Mouse (Mus musculus): ENCODE measurements around the gene Ptpn9. TPM values are rescaled to one million over a fixed set of nuclear protein-coding genes. Genes with fewer than 3 reads are reported as not detected.
"Not testable (repeated sequence)": the region's sequence is repeated elsewhere in the genome, so short reads cannot be mapped to it uniquely, and the experiment has no call there.

The Ptpn9 gene
- 12.6 and 24.5 TPM in 2 replicates for polyA plus RNA-seq (2012; rRNA removed)

GRCm38 (mm10) chr9:56994286-56995197 lies at the start of gene Ptpn9:
TSS of gene Ptpn9 (plus strand) at chr9:56994923.
- Histone ChIP-seq H3K4me1 (ENCODE audit: control insufficient read depth, insufficient read depth, insufficient read length, low read length) (no peaks in the 10 kb centered on the region; the same call in 1 of the 2 replicates), H3K27ac (ENCODE audit: insufficient read depth, low read depth, low read length) (peak within 1 kb of the TSS; percentile 82), H3K27me3 (ENCODE audit: control insufficient read depth, insufficient read depth, low read length) (no peaks in the 10 kb centered on the region), H3K4me3 (ENCODE audit: low read depth, low read length) (peak within 1 kb of the TSS; percentile 95), H3K36me3 (ENCODE audit: control insufficient read depth, insufficient read depth, low read length) (no peaks in the 10 kb centered on the region)
- WGBS = 3% methylated on average over 62 of the region's 62 CpGs
- TF ChIP-seq POLR2A (IDR thresholded peaks at IDR 0.05; ENCODE audit: low read depth, low read length) (no peak), CTCF (IDR thresholded peaks at IDR 0.05; ENCODE audit: extremely low read depth, insufficient read length, insufficient replicate concordance, low read depth, low read length) (peak; percentile 54; the same call in 1 of the 2 replicates)

DNA sequence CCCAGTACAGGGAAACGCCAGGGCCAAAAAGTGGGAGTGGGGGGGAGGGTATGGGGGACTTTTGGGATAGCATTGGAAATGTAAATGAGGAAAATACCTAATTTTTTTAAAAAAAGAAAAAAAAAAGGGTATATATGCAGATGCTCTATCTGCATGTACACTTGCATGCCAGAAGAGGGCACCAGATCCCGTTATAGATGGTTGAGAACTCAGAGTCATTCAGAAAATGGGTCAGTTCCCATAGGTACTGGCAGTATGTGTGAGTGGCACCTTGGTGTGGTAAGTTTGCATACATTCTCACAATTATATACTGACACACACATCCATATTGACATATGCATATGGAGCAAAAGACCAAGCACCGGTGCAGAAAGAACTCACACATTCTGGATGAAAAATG lies 47.2 kb upstream of the Ptpn9 start:
- not testable (repeated sequence) for H3K27me3 ChIP-seq (ENCODE audit: control insufficient read depth, insufficient read depth, low read length); H3K27ac ChIP-seq (ENCODE audit: insufficient read depth, low read depth, low read length); H3K4me1 ChIP-seq (ENCODE audit: control insufficient read depth, insufficient read depth, insufficient read length, low read length); H3K4me3 ChIP-seq (ENCODE audit: low read depth, low read length); H3K36me3 ChIP-seq (ENCODE audit: control insufficient read depth, insufficient read depth, low read length)
- WGBS = 31% methylated on average over 3 of the region's 3 CpGs

GRCm38 (mm10) chr9:56948699-56949098 lies 46.0 kb upstream of the Ptpn9 start:
- H3K27ac ChIP-seq (ENCODE audit: insufficient read depth, low read depth, low read length); H3K36me3 ChIP-seq (ENCODE audit: control insufficient read depth, insufficient read depth, low read length); H3K27me3 ChIP-seq (ENCODE audit: control insufficient read depth, insufficient read depth, low read length); H3K4me3 ChIP-seq (ENCODE audit: low read depth, low read length); H3K4me1 ChIP-seq (ENCODE audit: control insufficient read depth, insufficient read depth, insufficient read length, low read length): not testable (repeated sequence)
- 30% methylated on average over 5 of the region's 5 CpGs for WGBS

- Histone ChIP-seq H3K4me3 (ENCODE audit: low read depth, low read length) (peak overlapping the region; percentile 34), H3K27me3 (ENCODE audit: control insufficient read depth, insufficient read depth, low read length) (no peaks in the 10 kb centered on the region), H3K36me3 (ENCODE audit: control insufficient read depth, insufficient read depth, low read length) (no peaks in the 10 kb centered on the region), H3K27ac (ENCODE audit: insufficient read depth, low read depth, low read length) (no peak overlapping the region), H3K4me1 (ENCODE audit: control insufficient read depth, insufficient read depth, insufficient read length, low read length) (peaks cover 3% of the 10 kb centered on the region)
- WGBS = 6% methylated on average over 13 of the region's 13 CpGs
- TF ChIP-seq CTCF (IDR thresholded peaks at IDR 0.05; ENCODE audit: extremely low read depth, insufficient read length, insufficient replicate concordance, low read depth, low read length) (no peak), POLR2A (IDR thresholded peaks at IDR 0.05; ENCODE audit: low read depth, low read length) (no peak)
These were observed 45.0 kb upstream of the Ptpn9 start for GRCm38 (mm10) chr9:56949767-56950166.

- TF ChIP-seq POLR2A (IDR thresholded peaks at IDR 0.05; ENCODE audit: low read depth, low read length) = peak; percentile 66; the same call in 1 of the 2 replicates
- TF ChIP-seq CTCF (IDR thresholded peaks at IDR 0.05; ENCODE audit: extremely low read depth, insufficient read length, insufficient replicate concordance, low read depth, low read length) = no peak
- under 1% methylated on average over 50 of the region's 50 CpGs for WGBS
- Histone ChIP-seq H3K4me1 (ENCODE audit: control insufficient read depth, insufficient read depth, insufficient read length, low read length) (peaks cover 3% of the 10 kb centered on the region), H3K27me3 (ENCODE audit: control insufficient read depth, insufficient read depth, low read length) (no peaks in the 10 kb centered on the region), H3K27ac (ENCODE audit: insufficient read depth, low read depth, low read length) (peak within 1 kb of the TSS; percentile 69), H3K4me3 (ENCODE audit: low read depth, low read length) (peak within 1 kb of the TSS; percentile 77), H3K36me3 (ENCODE audit: control insufficient read depth, insufficient read depth, low read length) (no peaks in the 10 kb centered on the region)
These were observed 44.0 kb upstream of the Ptpn9 start, which contains the start of gene Snupn for GRCm38 (mm10) chr9:56950414-56951400. TSS of gene Snupn (plus strand) at chr9:56950878.

DNA sequence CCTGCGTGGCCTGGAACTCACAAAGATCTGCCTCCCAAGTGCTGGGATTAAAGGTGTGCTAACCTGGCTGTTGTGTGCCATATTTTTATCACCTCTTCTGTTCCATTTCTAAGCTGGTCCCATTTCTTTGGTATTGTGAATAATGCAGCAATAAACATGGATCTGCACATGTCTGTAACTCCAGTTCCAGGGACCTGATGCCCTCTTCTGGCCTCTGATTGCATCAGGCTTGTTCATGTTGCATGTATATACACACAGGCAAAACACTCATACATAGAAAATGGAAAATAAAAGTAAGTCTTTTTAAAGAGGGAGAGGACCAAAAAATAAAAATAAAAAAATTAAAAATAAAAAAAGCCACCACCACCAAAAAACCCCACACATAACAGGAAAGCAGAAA lies 41.2 kb upstream of the Ptpn9 start:
- H3K27me3 ChIP-seq (ENCODE audit: control insufficient read depth, insufficient read depth, low read length) = no peaks in the 10 kb centered on the region
- WGBS = 96% methylated on average over 1 of the region's 1 CpGs

More for the DNA sequence above, 41.2 kb upstream of the Ptpn9 start:
- Histone ChIP-seq H3K4me3 (ENCODE audit: low read depth, low read length) (no peak overlapping the region), H3K4me1 (ENCODE audit: control insufficient read depth, insufficient read depth, insufficient read length, low read length) (peaks cover 3% of the 10 kb centered on the region), H3K36me3 (ENCODE audit: control insufficient read depth, insufficient read depth, low read length) (no peaks in the 10 kb centered on the region), H3K27ac (ENCODE audit: insufficient read depth, low read depth, low read length) (no peak overlapping the region)
- no peak for TF ChIP-seq POLR2A (IDR thresholded peaks at IDR 0.05; ENCODE audit: low read depth, low read length)
- TF ChIP-seq CTCF (IDR thresholded peaks at IDR 0.05; ENCODE audit: extremely low read depth, insufficient read length, insufficient replicate concordance, low read depth, low read length) = no peak
